Comparison of ENCODE assay signal across 9 mouse cellular contexts in the genomic region with DNA sequence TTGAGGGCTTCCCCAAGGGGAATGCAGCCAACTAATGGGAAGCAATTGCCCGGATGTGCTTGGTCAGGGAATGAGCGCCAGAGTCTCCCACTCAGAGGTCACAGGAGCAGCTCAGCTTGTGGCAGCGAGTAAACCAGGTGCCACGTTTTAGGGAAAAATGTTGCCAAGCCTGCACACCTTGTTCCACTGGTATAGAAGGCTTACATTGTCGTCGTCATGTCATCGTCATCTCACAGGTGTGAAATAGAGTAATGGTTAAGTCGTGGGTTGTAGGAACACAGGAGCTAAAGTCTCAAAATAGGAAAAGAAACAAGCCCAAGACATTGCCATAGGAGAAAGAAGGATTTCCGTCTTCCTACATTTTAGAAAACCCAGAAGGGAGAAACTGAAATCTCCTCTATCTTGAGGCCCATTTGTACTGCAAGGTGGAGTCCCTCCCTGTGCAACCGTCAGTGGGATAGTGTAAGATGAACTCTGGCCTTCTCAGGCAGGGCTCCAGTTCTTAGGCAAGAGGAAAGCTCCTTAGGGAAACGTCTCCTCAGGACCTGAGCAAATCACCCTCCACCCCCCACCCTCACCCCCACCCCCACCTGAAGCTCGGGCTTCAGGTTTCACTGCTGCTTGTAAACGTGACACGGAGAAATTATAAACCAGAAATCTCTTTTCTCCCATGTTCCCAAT.
DNase-seq lines count a peak whose midpoint lies in the region; ATAC-seq lines count a peak whose summit lies in the region.
"Had no signal": no experiment of that assay in that cellular context is flagged by ENCODE, and none has a peak within 500 bp of the region (broad histone marks: within the 10 kb centered on the region; RNA-seq: fewer than 3 reads in every experiment).

No protein-coding gene starts in this region.

- H3K27me3 ChIP-seq in forebrain, embryonic 14.5 days (replicated peaks; ENCODE audit: control insufficient read depth, insufficient read depth, low read length) = no peaks in the 10 kb centered on the region
- H3K27me3 ChIP-seq: CH12.LX had no signal

- H3K4me1 ChIP-seq in forebrain, embryonic 14.5 days (ENCODE audit: control insufficient read depth, insufficient read depth, low read length) = 0 out of 2 replicates have a peak, but pooled peaks cover 4% of the 10 kb centered on the region

- H3K27ac ChIP-seq in forebrain, embryonic 14.5 days (ENCODE audit: low read depth, low read length) = peak overlapping the region; percentile 88

- no peaks in the 10 kb centered on the region for H3K9me3 ChIP-seq in forebrain, embryonic 14.5 days (replicated peaks; ENCODE audit: control insufficient read depth, low read length)

- H3K36me3 ChIP-seq in forebrain, embryonic 14.5 days (ENCODE audit: control insufficient read depth, insufficient read depth, low read length) = peaks cover 33% of the 10 kb centered on the region

- 47% methylated on average over 14 of the region's 14 CpGs for WGBS in forebrain, embryonic 14.5 days

- peak overlapping the region; percentile 66 for H3K9ac ChIP-seq in forebrain, embryonic 14.5 days (ENCODE audit: low read length)

- peak; percentile 37 for DNase-seq in gastrocnemius, adult 18-20 months (ENCODE audit: low spot score)
- no peak for DNase-seq in gastrocnemius, postnatal 10 days
- DNase-seq in NIH3T3 (ENCODE audit: low read depth) = peak; percentile 17
- DNase-seq in forebrain, embryonic 14.5 days (ENCODE audit: low spot score) = no peak
- peak; percentile 33 for DNase-seq in lung, postnatal 10 days
- no peak for DNase-seq in Muller cell, postnatal 12 days (ENCODE audit: inconsistent ontology term)
- DNase-seq in ovary, postnatal 10 days (ENCODE audit: low spot score) = no peak
- no peak for DNase-seq in spleen, postnatal 14 days (ENCODE audit: low spot score in 2 of 2)

- ATAC-seq in forebrain, embryonic 14.5 days = peak; percentile 19; the same call in 1 of the 2 replicates

- peak overlapping the region; percentile 33 for H3K4me3 ChIP-seq in forebrain, embryonic 14.5 days (ENCODE audit: low read depth, low read length)

- peak overlapping the region; percentile 49 for H3K4me2 ChIP-seq in forebrain, embryonic 14.5 days (ENCODE audit: low read length)

Comparison
In these comparisons a context has a peak if more than half of its experiments do, and no peak if none do; other contexts are left out.
1. DNase-seq: peak in gastrocnemius, adult 18-20 months (single experiment), NIH3T3 (single experiment) and lung, postnatal 10 days (single experiment); none in gastrocnemius, postnatal 10 days (single experiment), forebrain, embryonic 14.5 days (single experiment), Muller cell, postnatal 12 days (single experiment), ovary, postnatal 10 days (single experiment) and spleen, postnatal 14 days (0 of 2).